Mouse (Mus musculus) layer of hippocampus, adult 9-11 months (tissue): Measurements from ENCODE around the gene Gm7694.
A peak's percentile ranks its signal among the peaks of the same experiment; 100 is the strongest.

Experiments
- DNase-seq: peaks from one replicate; pipeline ENCODE4 v3.0.0; 2022

Gm7694 gene

GRCm38 (mm10) chr1:170282415-170283129 lies 23.6 kb downstream of the Gm7694 start:
- no peak for DNase-seq

GRCm38 (mm10) chr1:170277016-170277415 lies 29.1 kb downstream of the Gm7694 start, which contains the start of gene Sh2d1b1:
Gene Sh2d1b1, plus strand, starts transcription at chr1:170277320.
- DNase-seq = no peak

- no peak for DNase-seq
Measured at GRCm38 (mm10) chr1:170273252-170273651, 32.9 kb downstream of the Gm7694 start.

GRCm38 (mm10) chr1:170270696-170271095 lies 35.4 kb downstream of the Gm7694 start:
- no peak for DNase-seq

- DNase-seq = no peak
Measured at GRCm38 (mm10) chr1:170270281-170270680, 35.9 kb downstream of the Gm7694 start.

- DNase-seq = peak; percentile 91
Measured at GRCm38 (mm10) chr1:170255560-170255910, 50.6 kb downstream of the Gm7694 start.

- DNase-seq = peak; percentile 6
Measured at GRCm38 (mm10) chr1:170254893-170255559, 51.1 kb downstream of the Gm7694 start.
